Mouse (Mus musculus) heart, postnatal 14 days (tissue): ENCODE results near the gene Gm5935. TPM values are rescaled to one million over a fixed set of nuclear protein-coding genes. Genes with fewer than 3 reads are reported as not detected.
"Not testable (repeated sequence)": the region's sequence is repeated elsewhere in the genome, so short reads cannot be mapped to it uniquely, and the experiment has no call there.

Experiments used
- DNase-seq, 2 experiments: peaks; one replicate each; pipeline ENCODE4 v3.0.0; 2021 to 2022
- intact Hi-C: fragments of 180-260 bp; cut with DNase I; formaldehyde crosslinking; loops from one replicate; pipeline ENCODE4 v1.15.1; 2025
- long read RNA-seq, 2 experiments: library from polyadenylated mRNA; stranded (forward); transcript quantifications; one replicate each; pipeline ENCODE4 v2.0.0; 2021
- total RNA-seq, 2 experiments: library from RNA; stranded (reverse); gene quantifications; 2 replicates each; pipeline ENCODE4 v1.2.3; 2021

Gm5935 gene
- not detected for total RNA-seq
- long read RNA-seq, experiment 1: 0 reads
- long read RNA-seq, experiment 2: 0 reads

DNA sequence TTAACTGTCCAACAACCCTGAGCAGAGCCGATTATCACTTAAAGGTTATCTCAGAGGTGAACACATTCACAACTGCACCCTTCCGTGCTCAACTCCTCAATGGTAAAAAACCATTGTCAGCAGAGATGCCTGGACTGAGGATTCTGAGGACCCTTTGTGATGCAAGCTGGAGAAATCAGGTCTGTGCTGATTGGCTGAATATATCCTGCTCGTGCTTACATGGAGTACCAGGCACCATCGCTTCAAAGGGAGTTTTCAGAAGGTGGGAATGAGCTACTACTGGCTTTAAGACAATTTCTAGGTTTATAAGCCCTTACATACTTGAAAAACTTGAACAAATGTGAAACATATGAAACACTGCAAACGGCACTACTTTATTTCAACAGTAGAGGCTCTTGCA is at the start of gene Gm5935:
Gm5935 (minus strand) TSS at position 101 of the 400 bp plus-strand sequence.
- DNase-seq, intact Hi-C loops: not testable (repeated sequence)

Other genes starting within 250 kb of the Gm5935 start
- gene Gm4297, start 200.3 kb downstream of the Gm5935 start, total RNA-seq: not detected